Mouse (Mus musculus) limb, embryonic 12.5 days (tissue): ENCODE data around the gene Cdx4. TPM values are rescaled to one million over a fixed set of nuclear protein-coding genes. Genes with fewer than 3 reads are reported as not detected.

ENCODE experiments used
- ATAC-seq: fragments of 200-750 bp; cut with Nextera tagmentation; 2 replicates; pipeline ENCODE4 v1.8.0; 2017; ENCODE audit warnings: low read depth, moderate TSS enrichment; ENCODE audit not compliant: insufficient number of reproducible peaks, insufficient read depth, low FRiP score, low TSS enrichment
- H3K27ac ChIP-seq: fragments of 300-500 bp; sonication (generic); 2 replicates; pipeline ENCODE4 v1.5.1; 2016; ENCODE audit warnings: mild to moderate bottlenecking, moderate library complexity
- H3K27me3 ChIP-seq: fragments of 300-500 bp; sonication (generic); 2 replicates; pipeline ENCODE4 v1.6.1; 2016; ENCODE audit warnings: mild to moderate bottlenecking, moderate library complexity
- H3K36me3 ChIP-seq: fragments of 300-500 bp; sonication (generic); 2 replicates; pipeline ENCODE4 v1.6.1; 2016; ENCODE audit warnings: mild to moderate bottlenecking, moderate library complexity
- H3K4me1 ChIP-seq: fragments of 300-500 bp; sonication (generic); replicated peaks from 2 replicates; pipeline ENCODE4 v1.6.1; 2016
- H3K4me2 ChIP-seq: fragments of 300-500 bp; sonication (generic); 2 replicates; pipeline ENCODE4 v1.6.1; 2016; ENCODE audit warnings: mild to moderate bottlenecking, moderate library complexity
- H3K4me3 ChIP-seq: fragments of 300-500 bp; sonication (generic); replicated peaks from 2 replicates; pipeline ENCODE4 v1.5.1; 2016; ENCODE audit warnings: mild to moderate bottlenecking
- H3K9ac ChIP-seq: fragments of 300-500 bp; sonication (generic); replicated peaks from 2 replicates; pipeline ENCODE4 v1.6.1; 2016; ENCODE audit warnings: mild to moderate bottlenecking, moderate library complexity
- H3K9me3 ChIP-seq: fragments of 300-500 bp; sonication (generic); 2 replicates; pipeline ENCODE4 v1.6.1; 2016; ENCODE audit warnings: mild to moderate bottlenecking, moderate library complexity
- WGBS: fragments of 180-500 bp; shearing (Covaris S2); methylation state at CpG from one replicate; pipeline ENCODE4 v1.1.7; 2016; 5-methylcytosine and 5-hydroxymethylcytosine counted together
- polyA plus RNA-seq: library from polyadenylated mRNA; unstranded; fragments of >200 nt; fragmentation: Nextera tagmentation; extraction: Ambion mirVana; gene quantifications from 2 replicates; pipeline ENCODE4 v1.2.1, GENCODE M21; 2016

The Cdx4 gene
- polyA plus RNA-seq, 1 experiment from 2014 or later: not detected

DNA sequence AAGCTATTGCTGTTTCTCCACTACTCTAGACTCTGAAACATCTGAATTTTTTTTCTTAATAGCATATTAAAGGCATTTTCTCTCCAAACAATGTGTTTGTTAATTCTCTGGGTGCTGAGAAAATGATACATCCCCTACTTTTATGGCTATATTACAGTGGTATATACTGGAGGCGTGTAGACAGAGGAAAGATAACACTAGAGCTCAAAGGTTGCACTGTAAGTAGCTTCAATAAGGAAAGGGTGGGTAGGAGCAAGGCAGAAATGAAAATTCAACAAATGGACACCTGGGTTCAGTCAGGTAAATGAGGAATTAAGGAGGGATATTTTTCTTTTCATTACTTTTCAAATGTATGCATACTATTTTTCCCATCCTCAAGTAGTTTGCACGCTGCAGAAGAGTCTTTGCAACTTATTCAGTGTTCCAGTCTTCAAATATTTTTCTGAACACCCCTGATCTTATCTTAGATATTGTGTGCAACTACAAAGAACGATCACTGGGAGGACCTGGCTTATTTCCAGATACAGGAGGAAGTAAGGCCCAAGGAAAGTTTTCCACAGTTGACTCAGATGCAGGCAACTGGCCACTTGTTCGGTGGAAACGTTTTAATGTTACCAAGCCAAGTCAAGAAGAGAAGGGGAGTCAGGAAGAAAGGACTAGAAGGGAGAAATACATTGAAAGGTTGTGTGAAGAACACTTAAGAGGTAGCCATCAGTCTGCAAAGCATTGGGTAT lies 10.1 kb downstream of the Cdx4 start:
- peaks cover 30% of the 10 kb centered on the region for H3K27me3 ChIP-seq
- no peaks in the 10 kb centered on the region for H3K36me3 ChIP-seq
- H3K9ac ChIP-seq: no peak overlapping the region
- H3K4me1 ChIP-seq: no peaks in the 10 kb centered on the region
- no peaks in the 10 kb centered on the region for H3K9me3 ChIP-seq
- H3K27ac ChIP-seq: no peak overlapping the region
- H3K4me2 ChIP-seq: no peak overlapping the region
- ATAC-seq: no peak
- 75% methylated on average over 5 of the region's 5 CpGs for WGBS
- no peak overlapping the region for H3K4me3 ChIP-seq

DNA sequence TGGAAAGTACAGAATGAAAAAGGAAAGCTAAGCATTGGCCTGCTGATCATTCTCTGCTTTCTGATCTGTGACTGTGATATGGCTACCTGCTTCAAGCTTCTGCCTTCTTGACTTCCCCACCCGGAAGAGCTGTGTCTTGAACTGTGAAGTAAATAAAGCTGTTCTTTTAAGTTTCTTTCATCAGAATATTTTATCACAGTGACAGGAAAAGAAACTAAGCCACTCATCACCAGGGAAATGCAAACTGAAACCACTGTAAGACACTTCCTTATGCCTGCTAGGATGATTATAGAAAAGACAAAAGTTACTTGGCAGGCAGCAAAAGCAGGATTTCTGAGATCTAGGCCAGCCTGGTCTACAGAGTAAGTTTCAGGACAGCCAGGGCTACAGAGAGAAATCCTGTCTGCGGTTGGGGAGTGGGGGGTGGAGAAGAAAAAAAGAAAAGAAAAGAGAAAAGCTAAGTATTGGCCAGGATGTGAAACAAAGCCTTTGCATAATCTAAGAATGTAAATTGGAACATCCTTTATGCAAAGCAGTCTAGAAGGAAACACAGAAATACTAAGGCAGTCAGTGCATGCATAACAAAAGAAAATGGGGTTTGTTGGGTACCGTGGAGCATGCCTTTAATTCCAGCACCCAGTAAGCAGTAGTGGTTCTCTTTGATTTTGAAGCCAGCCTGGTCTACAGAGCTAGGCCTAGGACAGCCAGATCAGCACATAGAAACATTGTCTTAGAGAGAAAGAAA lies 20.3 kb downstream of the Cdx4 start:
- H3K27ac ChIP-seq: no peak overlapping the region
- H3K4me2 ChIP-seq: no peak overlapping the region
- peaks cover 14% of the 10 kb centered on the region; the same call in 1 of the 2 replicates for H3K27me3 ChIP-seq
- H3K9me3 ChIP-seq: no peaks in the 10 kb centered on the region
- no peaks in the 10 kb centered on the region for H3K36me3 ChIP-seq
- no peak for ATAC-seq
- no peak overlapping the region for H3K4me3 ChIP-seq
- no peak overlapping the region for H3K9ac ChIP-seq
- no peaks in the 10 kb centered on the region for H3K4me1 ChIP-seq
- 77% methylated on average over 3 of the region's 3 CpGs for WGBS

DNA sequence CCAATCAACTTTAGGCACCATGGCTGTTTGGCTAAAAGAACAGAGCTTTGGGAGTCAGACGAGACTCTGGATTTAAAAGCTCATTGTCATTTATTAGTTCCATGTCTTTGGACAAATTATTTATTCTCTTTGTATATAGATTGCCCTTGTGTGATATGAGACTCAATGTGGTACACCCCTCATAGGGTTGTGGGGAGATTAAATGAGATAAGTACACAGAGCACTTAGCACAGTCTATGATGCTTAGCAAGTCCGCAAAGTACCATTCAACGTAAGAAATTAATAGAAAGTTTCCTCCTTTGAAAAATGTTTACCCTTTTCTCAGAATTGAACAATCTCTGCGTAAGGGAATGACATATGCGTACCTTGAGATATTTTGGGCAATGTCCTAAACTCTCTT lies 34.6 kb downstream of the Cdx4 start:
- Histone ChIP-seq H3K27me3 (peaks cover 37% of the 10 kb centered on the region), H3K9ac (no peak overlapping the region), H3K9me3 (no peaks in the 10 kb centered on the region), H3K36me3 (no peaks in the 10 kb centered on the region), H3K4me3 (peak overlapping the region; percentile 56), H3K4me2 (peak overlapping the region; percentile 56), H3K4me1 (no peaks in the 10 kb centered on the region), H3K27ac (no peak overlapping the region)
- WGBS: 53% methylated on average over 5 of the region's 5 CpGs
- no peak for ATAC-seq

DNA sequence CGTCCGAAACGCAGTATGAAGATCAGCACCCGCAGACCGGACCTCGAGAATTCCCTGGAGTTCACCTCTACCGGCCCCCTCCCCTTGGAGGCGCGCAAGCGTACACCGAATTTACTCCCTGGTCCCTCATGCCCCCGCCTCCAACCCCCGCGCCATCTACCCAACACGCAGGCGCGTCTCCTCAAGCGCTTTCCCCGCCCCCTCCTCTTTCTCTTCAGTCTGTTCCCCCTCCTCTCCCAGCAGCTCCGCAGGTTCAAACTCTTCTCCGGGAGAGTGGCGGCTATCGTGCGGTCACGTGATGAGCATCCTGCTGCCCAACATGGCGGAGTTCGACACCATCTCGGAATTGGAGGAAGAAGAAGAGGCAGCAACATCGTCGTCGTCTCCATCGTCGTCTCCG lies 35.1 kb downstream of the Cdx4 start, which contains the start of gene Chic1:
Chic1 (plus strand) TSS at position 190 of the 400 bp plus-strand sequence.
- H3K27me3 ChIP-seq: peaks cover 32% of the 10 kb centered on the region

DNA sequence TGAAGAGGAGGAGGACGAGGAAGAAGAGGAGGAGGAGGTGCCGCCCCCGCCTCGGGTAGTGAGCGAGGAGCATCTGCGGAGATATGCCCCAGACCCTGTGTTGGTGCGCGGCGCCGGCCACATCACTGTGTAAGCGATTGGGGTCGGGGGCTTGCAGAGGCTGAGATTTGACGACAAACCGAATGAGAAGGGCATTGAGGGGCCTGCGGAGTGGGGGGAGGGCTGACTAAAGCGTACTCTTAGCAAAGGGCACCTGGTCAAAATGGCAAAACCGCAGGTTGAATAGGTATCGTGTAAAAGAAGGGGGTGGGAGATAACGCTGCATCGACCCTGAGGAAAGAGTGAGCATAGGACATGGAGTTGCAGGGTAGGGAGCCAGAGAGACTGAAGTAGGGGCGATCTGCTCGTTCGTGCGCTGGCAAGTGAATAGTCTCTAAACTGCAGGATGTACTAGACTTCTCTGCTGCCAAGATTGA lies 35.6 kb downstream of the Cdx4 start:
- Histone ChIP-seq H3K4me2 (peak overlapping the region; percentile 56), H3K36me3 (no peaks in the 10 kb centered on the region), H3K27ac (no peak overlapping the region), H3K4me1 (no peaks in the 10 kb centered on the region), H3K27me3 (peaks cover 32% of the 10 kb centered on the region), H3K9me3 (no peaks in the 10 kb centered on the region), H3K9ac (peak overlapping the region; percentile 56), H3K4me3 (peak overlapping the region; percentile 56)
- peak; percentile 73; the same call in 1 of the 2 replicates for ATAC-seq
- WGBS: 6% methylated on average over 24 of the region's 24 CpGs

More for the DNA sequence above, 35.1 kb downstream of the Cdx4 start, which contains the start of gene Chic1:
- Histone ChIP-seq H3K4me2 (peak within 1 kb of the TSS; percentile 56), H3K9me3 (no peaks in the 10 kb centered on the region), H3K4me1 (no peaks in the 10 kb centered on the region), H3K36me3 (no peaks in the 10 kb centered on the region), H3K4me3 (peak within 1 kb of the TSS; percentile 56), H3K27ac (no peak within 1 kb of the TSS), H3K9ac (peak within 1 kb of the TSS; percentile 56)
- 16% methylated on average over 33 of the region's 34 CpGs for whole genome bisulfite sequencing
- ATAC-seq: peak; percentile 84

DNA sequence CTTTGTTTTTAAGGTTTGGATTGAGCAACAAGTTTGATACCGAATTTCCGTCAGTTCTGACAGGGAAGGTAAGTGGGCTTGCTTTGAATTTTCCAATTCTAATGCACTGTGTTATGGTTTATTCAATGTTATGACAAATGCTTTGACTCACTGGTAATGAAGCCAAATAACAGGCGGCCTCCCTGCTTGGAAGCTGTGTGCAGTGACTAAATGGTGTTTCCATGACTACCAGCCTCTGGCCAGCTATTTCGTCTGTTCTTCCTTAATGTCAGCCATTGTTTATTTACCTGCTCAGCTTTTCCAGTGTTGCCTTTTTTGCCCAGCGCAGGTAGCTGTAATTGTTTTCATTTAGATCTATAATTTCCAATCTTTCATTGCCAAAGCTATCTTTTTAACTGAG lies 45.0 kb downstream of the Cdx4 start:
- Histone ChIP-seq H3K9ac (no peak overlapping the region), H3K4me1 (no peaks in the 10 kb centered on the region), H3K4me3 (no peak overlapping the region), H3K36me3 (no peaks in the 10 kb centered on the region), H3K9me3 (no peaks in the 10 kb centered on the region), H3K4me2 (no peak overlapping the region), H3K27me3 (peaks cover 10% of the 10 kb centered on the region), H3K27ac (no peak overlapping the region)
- no peak for ATAC-seq
- 64% methylated on average over 5 of the region's 5 CpGs for WGBS

DNA sequence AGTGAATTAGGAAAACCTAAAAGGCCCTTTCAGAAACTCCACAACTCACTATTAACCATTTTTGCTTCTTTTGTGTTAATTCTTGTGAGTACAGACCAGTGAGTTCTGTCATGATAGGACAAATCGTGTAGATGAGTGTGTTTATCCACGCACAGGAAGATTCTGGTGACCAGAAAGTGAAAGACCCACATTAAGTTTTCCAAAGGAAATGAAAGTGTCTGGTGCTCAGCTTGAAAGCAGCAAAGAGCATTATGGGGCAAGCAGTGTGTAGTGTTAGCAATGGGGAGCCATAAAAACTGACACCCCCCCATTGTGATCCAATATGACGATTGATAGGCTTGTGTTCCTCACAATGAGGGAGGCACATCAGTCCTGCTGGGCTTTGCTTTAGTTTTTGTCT lies 47.5 kb downstream of the Cdx4 start:
- WGBS: 48% methylated on average over 3 of the region's 3 CpGs
- Histone ChIP-seq H3K4me2 (no peak overlapping the region), H3K27ac (no peak overlapping the region), H3K9ac (no peak overlapping the region), H3K4me1 (no peaks in the 10 kb centered on the region), H3K9me3 (no peaks in the 10 kb centered on the region), H3K27me3 (peaks cover 10% of the 10 kb centered on the region), H3K4me3 (no peak overlapping the region), H3K36me3 (no peaks in the 10 kb centered on the region)
- no peak for ATAC-seq

DNA sequence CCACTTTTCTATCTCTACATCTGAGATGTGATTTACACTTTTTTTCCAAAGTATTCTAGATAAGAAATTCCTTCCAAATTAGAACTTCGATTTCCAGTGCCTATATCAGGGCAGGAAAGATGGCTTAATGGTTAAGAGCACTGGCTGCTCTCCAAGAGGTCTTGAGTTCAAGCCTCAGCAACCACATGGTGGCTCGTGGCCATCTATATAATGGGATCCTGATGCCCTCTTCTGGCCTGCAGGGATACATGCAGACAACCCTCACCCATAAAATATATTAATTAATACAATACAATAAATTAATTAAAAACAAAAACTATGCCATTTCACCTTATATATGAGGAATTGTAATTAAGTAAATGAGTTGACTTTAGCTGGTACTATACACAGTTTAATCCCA lies 50.0 kb downstream of the Cdx4 start:
- Histone ChIP-seq H3K9ac (no peak overlapping the region), H3K27ac (no peak overlapping the region), H3K4me2 (no peak overlapping the region), H3K9me3 (no peaks in the 10 kb centered on the region), H3K36me3 (no peaks in the 10 kb centered on the region), H3K27me3 (peaks cover 12% of the 10 kb centered on the region), H3K4me1 (no peaks in the 10 kb centered on the region), H3K4me3 (no peak overlapping the region)
- 72% methylated on average over 2 of the region's 2 CpGs for WGBS
- ATAC-seq: no peak

DNA sequence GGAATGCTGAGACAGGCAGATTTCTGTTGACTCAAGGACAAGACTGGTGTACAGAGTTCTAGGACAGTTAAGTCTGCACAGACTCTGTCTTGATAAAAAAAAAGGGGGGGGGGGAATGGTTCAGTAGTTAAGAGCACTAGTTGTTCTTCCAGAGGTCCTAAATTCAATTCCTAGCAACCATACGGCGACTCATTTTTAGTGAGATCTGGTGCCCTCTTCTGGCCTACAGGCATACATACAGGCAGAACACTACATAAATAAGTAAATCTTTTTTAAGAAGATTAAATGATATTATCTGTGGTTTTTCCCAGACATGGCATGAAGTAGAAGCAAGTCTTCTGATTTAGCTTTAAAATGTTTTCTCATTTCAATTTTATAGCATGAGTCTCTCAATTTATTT lies 50.4 kb downstream of the Cdx4 start:
- Histone ChIP-seq H3K27me3 (peaks cover 12% of the 10 kb centered on the region), H3K9me3 (no peaks in the 10 kb centered on the region), H3K9ac (no peak overlapping the region), H3K36me3 (no peaks in the 10 kb centered on the region), H3K27ac (no peak overlapping the region), H3K4me1 (no peaks in the 10 kb centered on the region), H3K4me3 (no peak overlapping the region), H3K4me2 (no peak overlapping the region)
- ATAC-seq: no peak
- 54% methylated on average over 2 of the region's 2 CpGs for WGBS

DNA sequence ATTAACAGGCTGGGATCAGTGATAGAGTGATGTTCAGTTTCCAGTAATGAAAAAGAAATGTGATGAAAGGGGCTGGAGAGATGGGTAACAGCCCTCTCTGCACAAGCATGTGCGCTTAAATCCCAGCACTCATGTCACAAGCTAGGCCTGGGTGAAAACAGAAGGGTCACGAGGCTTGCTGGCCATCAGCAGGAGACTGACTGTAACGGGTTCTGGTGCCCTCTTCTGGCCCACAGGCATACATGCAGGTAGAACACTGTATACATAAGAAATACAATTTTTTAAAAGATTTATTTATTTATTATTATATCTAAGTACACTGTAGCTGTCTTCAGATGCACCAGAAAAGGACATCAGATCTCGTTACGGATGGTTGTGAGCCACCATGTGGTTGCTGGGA lies 53.1 kb downstream of the Cdx4 start:
- Histone ChIP-seq H3K27ac (no peak overlapping the region), H3K4me2 (no peak overlapping the region), H3K4me1 (no peaks in the 10 kb centered on the region), H3K9ac (no peak overlapping the region), H3K4me3 (no peak overlapping the region), H3K36me3 (no peaks in the 10 kb centered on the region), H3K9me3 (no peaks in the 10 kb centered on the region), H3K27me3 (peaks cover 9% of the 10 kb centered on the region; the same call in 1 of the 2 replicates)
- 59% methylated on average over 5 of the region's 5 CpGs for WGBS
- no peak for ATAC-seq
